Mouse (Mus musculus) midbrain, embryonic 11.5 days (tissue): ENCODE measurements around the gene Syt8. TPM values are rescaled to one million over a fixed set of nuclear protein-coding genes. Genes with fewer than 3 reads are reported as not detected.

ENCODE experiments used
- polyA plus RNA-seq: library from polyadenylated mRNA; unstranded; fragments of >200 nt; fragmentation: Nextera tagmentation; extraction: Ambion mirVana; gene quantifications from 2 replicates; pipeline ENCODE4 v1.2.1, GENCODE M21; 2014

Syt8 gene
- polyA plus RNA-seq, 1 experiment from 2014 or later: not detected

Other genes with a start within 250 kb of the Syt8 start
- gene Gm10153, start 244.5 kb upstream of the Syt8 start, polyA plus RNA-seq: not detected in 2 replicates
- gene Krtap5-3, start 233.5 kb upstream of the Syt8 start, polyA plus RNA-seq: not detected in 2 replicates
- not detected in 2 replicates for gene Gm7579, start 223.0 kb upstream of the Syt8 start, polyA plus RNA-seq
- gene Krtap5-5, start 204.9 kb upstream of the Syt8 start, polyA plus RNA-seq: not detected in 2 replicates
- not detected in 2 replicates for gene Gm40460, start 193.8 kb upstream of the Syt8 start, polyA plus RNA-seq
- gene Gm2431, start 176.5 kb upstream of the Syt8 start, polyA plus RNA-seq: not detected in 2 replicates
- not detected in 2 replicates for gene Gm4559, start 160.5 kb upstream of the Syt8 start, polyA plus RNA-seq
- gene Krtap5-1, start 137.7 kb upstream of the Syt8 start, polyA plus RNA-seq: not detected in 2 replicates
- not detected in 2 replicates for gene Krtap5-4, start 131.3 kb upstream of the Syt8 start, polyA plus RNA-seq
- 0.18 and 0.40 TPM in 2 replicates for gene Ifitm10, start 61.1 kb upstream of the Syt8 start, polyA plus RNA-seq
- 0.79 and 0.93 TPM in 2 replicates for gene Gm49369, start 52.2 kb upstream of the Syt8 start, polyA plus RNA-seq
- 166 and 169 TPM in 2 replicates for gene Ctsd, start 46.8 kb upstream of the Syt8 start, polyA plus RNA-seq
- gene Tnni2, start 7.0 kb downstream of the Syt8 start, polyA plus RNA-seq: 0.47 and 0.96 TPM in 2 replicates
- 11.1 and 13.1 TPM in 2 replicates for gene Lsp1, start 26.0 kb downstream of the Syt8 start, polyA plus RNA-seq
- gene Tnnt3, start 64.0 kb downstream of the Syt8 start, polyA plus RNA-seq: 0.77 and 2.0 TPM in 2 replicates
- 13.9 and 16.6 TPM in 2 replicates for gene Mrpl23, start 97.8 kb downstream of the Syt8 start, polyA plus RNA-seq
- 126 and 131 TPM in 2 replicates for gene Igf2, start 232.0 kb downstream of the Syt8 start, polyA plus RNA-seq
- gene Gm49394, start 235.1 kb downstream of the Syt8 start, polyA plus RNA-seq: not detected in 2 replicates